Mouse (Mus musculus): ENCODE results near the gene Neil1. TPM values are rescaled to one million over a fixed set of nuclear protein-coding genes. Genes with fewer than 3 reads are reported as not detected.

Neil1 gene
- polyA plus RNA-seq, 1 experiment, result not detected

DNA sequence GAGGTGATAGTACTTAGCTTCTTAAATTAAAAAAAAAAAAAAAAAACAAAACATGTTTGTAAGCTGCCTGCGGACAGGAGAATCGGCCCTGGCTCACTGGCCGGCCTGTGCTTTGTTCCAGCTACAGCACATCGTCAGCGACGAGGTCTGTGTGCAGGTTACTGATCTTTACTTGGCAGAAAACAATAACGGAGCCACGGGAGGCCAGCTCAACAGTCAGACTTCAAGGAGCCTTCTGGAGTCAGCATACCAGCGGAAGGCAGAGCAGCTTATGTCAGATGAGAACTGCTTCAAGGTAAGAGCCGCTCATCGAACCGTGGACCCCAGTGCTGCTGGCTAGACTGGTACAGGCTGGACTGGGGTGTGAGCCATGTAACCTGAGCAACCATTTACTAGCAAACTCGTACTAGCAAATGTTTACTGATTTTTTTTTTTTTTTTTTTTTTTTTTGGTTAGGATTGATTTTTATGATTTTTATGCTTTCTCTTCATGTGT, 30.8 kb downstream of the Neil1 start:
- no peaks in the 10 kb centered on the region for H3K4me1 ChIP-seq (ENCODE audit: control insufficient read depth, insufficient read depth, low read length)
- H3K4me3 ChIP-seq (ENCODE audit: insufficient read depth, low read depth, low read length), result no peak overlapping the region
- 80% methylated on average over 13 of the region's 13 CpGs for WGBS
- no peak overlapping the region for H3K27ac ChIP-seq (ENCODE audit: insufficient read depth, low read depth, low read length)
- TF ChIP-seq POLR2A (IDR thresholded peaks at IDR 0.05; ENCODE audit: insufficient read depth, low read depth, low read length), result no peak
- TF ChIP-seq CTCF (IDR thresholded peaks at IDR 0.05; ENCODE audit: insufficient read depth, low read depth, low read length), result no peak

Other genes with a start within 250 kb of the Neil1 start
- not detected in 2 replicates for gene Snx33, start 219.9 kb downstream of the Neil1 start, polyA plus RNA-seq (2012; ENCODE audit: insufficient read depth, insufficient read length, low replicate concordance, missing spikeins)
- gene Imp3, start 210.8 kb downstream of the Neil1 start, polyA plus RNA-seq (2012; ENCODE audit: insufficient read depth, insufficient read length, low replicate concordance, missing spikeins), result not detected in 2 replicates
- gene Snupn, start 197.4 kb downstream of the Neil1 start, polyA plus RNA-seq (2012; ENCODE audit: insufficient read depth, insufficient read length, low replicate concordance, missing spikeins), result not detected in 2 replicates
- not detected in 2 replicates for gene Ptpn9, start 153.4 kb downstream of the Neil1 start, polyA plus RNA-seq (2012; ENCODE audit: insufficient read depth, insufficient read length, low replicate concordance, missing spikeins)
- gene Sin3a, start 76.3 kb downstream of the Neil1 start, polyA plus RNA-seq (2012; ENCODE audit: insufficient read depth, insufficient read length, low replicate concordance, missing spikeins), result not detected in 2 replicates
- not detected in 2 replicates for gene Man2c1, start 17.6 kb downstream of the Neil1 start, polyA plus RNA-seq (2012; ENCODE audit: insufficient read depth, insufficient read length, low replicate concordance, missing spikeins)
- gene Commd4, start 10.0 kb upstream of the Neil1 start, polyA plus RNA-seq (2012; ENCODE audit: insufficient read depth, insufficient read length, low replicate concordance, missing spikeins), result not detected in 2 replicates
- gene Trcg1, start 88.3 kb upstream of the Neil1 start, polyA plus RNA-seq (2012; ENCODE audit: insufficient read depth, insufficient read length, low replicate concordance, missing spikeins), result not detected in 2 replicates
- not detected in 2 replicates for gene 1700017B05Rik, start 114.3 kb upstream of the Neil1 start, polyA plus RNA-seq (2012; ENCODE audit: insufficient read depth, insufficient read length, low replicate concordance, missing spikeins)